Mouse (Mus musculus): ENCODE measurements around the gene Rad51.

Rad51 gene

DNA sequence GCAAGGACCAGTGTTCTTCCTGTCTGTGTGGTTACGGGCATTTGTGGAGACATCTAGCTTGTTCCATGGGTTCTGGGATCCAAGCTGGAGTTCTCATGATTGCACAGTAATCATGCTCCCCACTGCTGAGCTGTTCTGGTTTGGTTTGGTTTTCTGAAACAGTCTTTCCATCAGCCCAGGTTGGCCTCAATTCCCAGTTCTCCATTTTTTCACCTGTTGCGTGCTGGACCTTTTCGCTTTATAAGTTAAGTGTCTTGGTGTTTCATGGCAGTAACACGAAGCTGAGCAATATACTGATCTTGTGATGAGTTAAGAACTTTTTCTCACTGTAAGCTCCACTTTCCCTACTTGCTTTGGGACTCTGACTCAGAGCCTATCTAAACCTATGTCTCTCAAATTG, 51.4 kb downstream of the Rad51 start:
- no peak for DNase-seq (ENCODE audit: low read depth, low spot score)

DNA sequence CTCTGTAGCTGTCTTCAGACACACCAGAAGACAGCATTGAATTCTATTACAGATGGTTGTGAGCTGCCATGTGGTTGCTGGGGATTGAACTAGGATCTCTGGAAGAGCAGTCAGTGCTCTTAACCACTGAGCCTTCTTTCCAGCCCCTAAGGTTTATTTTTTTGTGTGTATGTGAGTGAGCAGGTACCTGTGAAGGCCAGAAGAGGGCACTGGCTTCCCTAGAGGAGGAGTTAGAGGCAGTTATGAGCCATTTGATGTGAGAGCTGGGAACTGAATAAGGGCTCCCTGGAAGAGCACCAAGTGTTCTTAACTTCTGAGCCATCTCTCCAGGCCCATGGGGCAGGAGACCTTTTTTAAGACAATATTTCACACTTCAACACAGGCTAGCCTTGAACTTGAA, 52.8 kb downstream of the Rad51 start:
- DNase-seq (ENCODE audit: low read depth, low spot score), result peak; percentile 60

DNA sequence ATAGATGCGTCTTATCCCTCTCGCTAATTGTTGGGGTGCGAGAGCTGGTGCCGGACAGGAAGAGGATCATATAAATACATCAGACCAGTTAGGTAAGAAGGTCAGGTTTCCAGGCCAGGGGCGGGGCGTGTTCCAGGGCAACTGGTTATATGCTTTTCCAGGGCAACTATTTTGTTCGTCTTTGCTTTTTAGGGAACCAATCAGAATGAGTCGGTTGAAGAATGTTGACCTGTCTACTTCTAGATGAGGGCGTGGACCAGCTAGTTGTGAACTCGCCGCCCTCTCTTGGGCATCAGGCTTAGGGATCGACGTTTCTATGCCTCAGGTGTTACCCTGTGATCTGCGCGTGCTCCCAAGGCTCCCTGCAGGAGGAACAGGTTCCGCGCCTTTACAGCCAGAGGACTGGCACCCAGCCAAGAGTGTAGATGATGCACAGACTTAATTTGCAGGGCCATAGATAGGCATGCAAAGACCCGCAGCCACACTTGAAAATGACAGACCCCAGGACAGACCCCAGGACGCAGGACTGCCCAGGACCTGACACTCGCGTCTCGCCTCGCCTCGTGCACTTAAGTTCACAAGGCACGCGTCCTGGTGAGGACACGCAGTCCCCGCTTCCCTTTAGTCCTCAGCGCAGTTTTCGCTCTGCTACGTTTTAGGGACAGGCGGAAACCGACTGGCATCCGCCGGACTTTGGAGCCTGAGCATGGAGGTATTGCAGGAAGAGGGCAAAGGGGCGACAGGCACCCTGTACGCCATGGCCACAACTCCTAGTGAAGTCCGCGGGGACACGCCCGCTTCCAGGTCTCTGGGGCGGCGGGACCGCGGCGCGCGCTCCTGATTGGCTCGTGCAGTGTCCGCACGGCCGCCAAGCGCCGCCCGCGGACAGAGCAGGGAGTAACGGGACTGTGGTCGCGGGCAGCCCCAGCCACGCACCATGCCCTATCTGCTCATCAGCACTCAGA, 54.6 kb downstream of the Rad51 start, which contains the start of gene Gchfr:
Gchfr (plus strand) TSS at position 873 of the 965 bp plus-strand sequence.
- peak; percentile 64 for DNase-seq (ENCODE audit: low read depth, low spot score)

DNA sequence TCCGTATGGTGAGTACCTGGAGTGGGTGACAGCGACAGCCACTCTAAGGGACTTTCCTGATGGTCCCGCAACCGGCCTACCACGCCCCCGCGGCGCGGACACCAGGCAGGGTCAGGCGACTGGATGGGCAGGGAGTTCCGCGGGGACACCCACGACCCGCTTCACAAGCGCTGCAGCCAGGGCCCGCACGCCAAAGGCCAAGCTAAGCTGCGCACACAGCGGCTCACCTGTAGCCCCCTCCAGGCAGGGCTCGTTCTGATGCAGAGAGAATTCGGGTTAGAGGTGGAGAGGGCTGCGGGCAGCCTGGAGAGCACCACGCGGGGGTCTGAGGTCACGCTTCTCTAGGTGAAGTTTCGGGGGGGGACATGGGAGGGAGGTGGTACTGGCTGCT, 55.3 kb downstream of the Rad51 start:
- peak; percentile 46 for DNase-seq (ENCODE audit: low read depth, low spot score)

DNA sequence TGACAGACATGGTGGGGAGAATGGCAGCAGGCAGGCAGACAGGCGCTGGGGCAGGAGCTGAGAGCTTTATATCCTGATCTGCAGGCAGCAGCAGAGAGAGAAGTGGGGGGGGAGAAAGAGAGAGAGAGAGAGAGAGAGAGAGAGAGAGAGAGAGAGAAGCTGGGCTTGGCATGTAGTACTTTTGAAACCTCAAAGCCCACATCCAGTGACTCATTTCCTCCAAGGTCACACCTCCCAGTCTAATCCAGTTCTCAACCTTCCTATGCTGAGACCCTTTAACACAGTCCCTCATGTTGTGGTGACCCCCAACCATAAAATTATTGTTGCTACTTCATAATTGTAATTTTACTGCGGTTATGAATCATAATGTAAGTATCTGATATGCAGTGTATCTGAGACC, 57.7 kb downstream of the Rad51 start:
- DNase-seq (ENCODE audit: low read depth, low spot score), result no peak

DNA sequence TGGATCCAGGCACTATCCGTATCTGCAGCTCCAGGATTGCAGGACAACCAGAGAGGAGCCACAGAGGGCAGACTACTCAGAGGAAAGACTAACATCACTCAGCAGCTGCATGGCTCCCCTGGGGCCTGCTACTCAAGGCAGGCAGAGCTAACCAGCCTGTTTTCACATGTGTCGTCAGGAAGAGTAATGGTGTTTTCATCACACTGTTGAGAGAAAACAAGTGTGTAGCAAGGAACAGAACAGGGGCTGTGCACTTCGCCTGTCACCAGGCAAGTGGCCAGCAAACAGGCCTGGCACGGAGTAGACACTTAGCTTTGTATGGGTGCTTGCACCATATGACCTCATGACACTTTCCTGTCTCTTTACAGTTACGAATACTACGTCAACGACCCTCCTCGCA, 59.0 kb downstream of the Rad51 start:
- no peak for DNase-seq (ENCODE audit: low read depth, low spot score)

DNA sequence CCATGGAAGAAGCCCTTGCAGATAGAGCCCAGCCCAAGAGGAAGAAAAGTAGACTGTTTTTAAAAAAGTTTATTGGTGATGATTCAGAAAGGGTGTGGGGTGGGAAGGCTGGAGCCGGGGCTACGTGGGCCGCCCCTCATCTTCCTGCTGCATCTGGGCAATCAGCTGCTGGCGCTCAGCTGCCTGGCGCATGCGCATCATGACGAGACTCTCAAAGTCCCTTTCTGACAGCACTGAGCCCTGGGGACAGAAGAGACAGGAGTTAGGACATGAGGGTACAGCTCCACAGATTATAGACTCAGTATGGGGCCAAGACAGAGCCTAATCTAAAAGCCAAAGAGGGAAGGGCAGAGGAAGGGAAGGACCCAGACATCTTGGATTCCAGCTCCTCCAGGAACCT, 59.9 kb downstream of the Rad51 start:
- DNase-seq (ENCODE audit: low read depth, low spot score), result no peak

DNA sequence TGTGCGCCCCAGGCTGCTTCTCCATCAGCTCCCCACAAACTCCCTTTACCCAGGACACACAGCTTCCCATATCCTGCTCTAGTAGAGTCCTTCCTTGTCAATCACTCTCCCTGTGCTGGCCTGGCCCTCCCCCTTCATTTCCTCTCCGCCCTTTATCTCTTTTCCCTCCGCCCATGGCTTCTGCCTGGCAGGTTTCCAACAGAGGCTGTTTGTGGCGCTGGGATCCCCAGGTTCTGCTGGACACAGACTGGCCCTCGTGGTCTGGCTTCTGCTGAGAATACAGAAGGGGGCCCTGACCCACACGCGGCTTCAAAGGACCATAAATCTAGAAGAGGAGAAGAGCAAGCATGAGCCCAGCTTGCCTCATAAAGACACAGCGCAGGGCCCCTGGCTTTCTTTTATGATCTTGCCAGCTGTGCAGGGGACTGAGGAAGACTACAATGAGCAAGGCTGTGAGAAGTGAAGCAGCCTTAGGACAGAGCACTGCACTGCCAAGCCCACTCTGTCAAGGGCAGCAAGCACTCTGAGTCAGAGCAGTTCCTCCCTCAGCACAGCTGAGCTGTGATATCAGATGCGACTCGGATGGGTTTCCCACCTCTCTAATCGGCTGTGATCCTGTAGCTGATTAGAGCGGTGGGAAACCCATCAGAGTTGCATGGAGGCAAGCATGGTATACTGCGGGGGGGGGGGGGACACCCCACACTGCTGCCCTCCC, 60.4 kb downstream of the Rad51 start:
- DNase-seq (ENCODE audit: low read depth, low spot score), result peak; percentile 38

DNA sequence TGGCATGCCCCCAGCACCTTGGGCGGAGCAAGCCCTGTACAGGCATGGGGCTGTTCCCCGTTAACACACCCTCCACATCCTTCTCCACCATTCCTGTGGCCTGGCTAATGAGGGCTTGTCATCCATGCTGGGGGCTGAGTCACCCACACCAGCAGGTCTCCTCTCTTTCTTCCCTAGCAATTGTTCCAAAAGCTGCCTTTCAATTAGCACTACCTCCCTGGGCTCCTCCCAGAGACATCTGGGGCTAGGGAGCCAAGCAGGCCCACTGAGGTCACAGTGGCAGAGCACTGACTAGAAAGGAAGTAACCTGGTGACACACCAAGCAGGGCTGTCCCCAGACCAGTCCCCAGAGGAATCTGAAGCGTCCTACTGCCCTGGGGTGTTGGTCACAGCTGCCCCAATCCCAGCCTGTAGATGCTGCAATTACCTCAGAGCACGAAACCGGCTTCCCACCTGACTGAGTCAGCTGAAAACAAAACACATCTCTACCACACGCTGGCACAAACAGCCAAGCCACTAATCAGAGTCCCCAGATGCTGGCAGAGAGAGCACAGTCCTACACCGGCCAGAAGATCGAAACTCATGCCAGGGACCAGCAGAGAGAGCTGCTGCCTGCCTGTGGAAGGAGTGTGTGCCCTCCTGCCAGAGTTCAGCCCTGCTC, 61.5 kb downstream of the Rad51 start, which contains the start of gene Gm14137:
Gm14137 (plus strand) TSS at position 519 of the 661 bp plus-strand sequence.
- DNase-seq (ENCODE audit: low read depth, low spot score), result no peak

DNA sequence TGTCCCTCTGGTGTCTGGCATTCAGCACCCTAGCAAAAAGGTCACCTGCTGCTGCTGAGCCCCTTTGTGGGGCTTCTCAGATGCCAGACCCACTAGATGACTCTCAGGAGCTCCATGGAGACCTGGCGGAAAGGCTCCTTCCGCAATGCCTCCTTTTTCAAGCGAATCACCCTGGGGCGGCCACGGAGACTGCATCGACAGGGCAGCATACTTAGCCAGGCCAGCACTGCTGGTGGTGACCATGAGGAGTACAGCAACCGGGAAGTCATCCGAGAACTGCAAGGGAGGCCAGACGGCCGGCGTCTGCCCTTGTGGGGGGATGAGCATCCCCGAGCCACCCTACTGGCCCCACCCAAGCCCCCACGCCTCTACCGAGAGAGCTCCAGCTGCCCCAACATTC, 62.3 kb downstream of the Rad51 start:
- DNase-seq (ENCODE audit: low read depth, low spot score), result no peak

DNA sequence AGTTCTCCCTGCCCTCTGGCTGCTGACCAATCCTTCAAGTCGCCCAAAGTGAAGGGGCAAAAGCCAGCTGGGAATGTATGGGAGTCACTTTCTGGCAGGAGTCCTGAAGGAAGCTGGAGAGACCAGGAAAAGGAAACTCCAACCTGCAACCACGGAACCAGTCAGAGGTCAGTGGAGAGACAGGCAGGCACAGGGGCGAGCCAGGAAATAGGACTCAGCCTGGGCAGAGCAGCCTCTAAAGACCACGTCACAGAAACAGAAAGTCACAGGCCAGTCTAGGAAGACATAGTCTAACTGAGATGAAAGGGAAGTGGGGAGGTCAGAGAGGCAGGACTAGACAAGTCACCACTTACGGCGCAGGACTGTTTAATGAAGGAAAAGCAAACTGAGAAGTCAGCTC, 63.0 kb downstream of the Rad51 start:
- no peak for DNase-seq (ENCODE audit: low read depth, low spot score)

DNA sequence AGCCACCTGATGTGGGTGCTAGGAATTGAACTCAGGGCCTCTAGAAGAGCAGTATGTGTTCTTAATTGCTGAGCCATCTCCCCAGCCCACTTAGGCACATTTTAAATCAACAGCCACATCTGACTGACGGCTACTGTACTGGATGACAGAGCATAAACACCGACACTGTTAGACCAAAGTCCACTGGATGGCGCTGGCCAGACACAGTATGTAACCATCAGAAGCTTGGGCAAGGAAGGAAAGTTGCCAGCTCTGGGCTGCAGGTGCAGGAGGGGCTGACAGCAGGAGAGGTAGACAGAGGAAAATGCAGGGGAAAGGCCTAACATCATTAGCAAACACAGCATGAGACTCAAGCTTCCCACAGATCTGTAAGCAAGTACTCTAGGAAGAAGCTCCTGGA, 64.2 kb downstream of the Rad51 start:
- no peak for DNase-seq (ENCODE audit: low read depth, low spot score)

DNA sequence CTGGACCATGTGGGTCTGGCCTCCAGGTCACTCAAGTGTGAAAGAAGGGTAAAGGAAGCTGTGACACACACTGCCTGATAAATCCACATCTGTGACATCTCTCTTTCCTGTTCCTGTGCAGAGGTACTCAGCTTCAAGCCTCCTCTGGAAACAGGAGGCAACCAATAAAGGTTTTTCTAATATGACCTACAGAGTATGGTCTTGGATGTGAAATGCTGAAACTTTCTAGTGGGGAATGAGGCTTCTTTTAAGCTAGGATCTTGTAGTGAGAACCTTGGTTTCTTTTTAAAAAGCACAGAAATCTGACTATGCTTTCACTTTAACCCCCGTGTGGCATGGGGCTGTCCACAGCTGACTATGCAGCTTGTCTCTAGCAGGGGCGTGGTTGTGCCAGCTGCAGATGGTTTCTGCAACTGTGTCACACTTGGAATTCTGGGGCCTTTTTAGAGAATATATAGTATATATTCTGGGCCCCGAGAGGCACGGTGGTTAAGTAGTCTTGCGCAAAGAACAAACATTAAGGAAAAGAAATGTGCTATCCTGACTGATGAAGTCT, 64.9 kb downstream of the Rad51 start:
- DNase-seq (ENCODE audit: low read depth, low spot score), result no peak

DNA sequence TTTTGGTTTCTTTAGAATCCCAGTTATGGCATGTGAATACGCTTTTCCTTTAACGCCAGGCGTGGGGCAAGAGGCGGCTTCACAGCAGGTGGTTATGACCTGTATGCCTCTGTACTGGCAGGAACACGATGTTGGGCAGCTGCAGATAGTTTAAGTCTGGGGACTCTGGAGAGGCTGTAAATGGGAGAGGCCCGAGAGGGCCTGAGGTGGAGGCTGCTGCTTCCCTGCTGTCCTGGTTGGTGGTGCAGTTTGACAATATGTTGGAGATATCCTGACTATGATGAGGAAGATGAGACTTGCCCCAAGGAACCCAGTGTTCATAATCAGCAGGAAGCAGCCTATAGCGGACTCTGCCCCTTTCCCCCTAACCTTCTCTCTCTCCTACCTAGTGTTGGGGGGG, 70.3 kb downstream of the Rad51 start:
- no peak for DNase-seq (ENCODE audit: low read depth, low spot score)

DNA sequence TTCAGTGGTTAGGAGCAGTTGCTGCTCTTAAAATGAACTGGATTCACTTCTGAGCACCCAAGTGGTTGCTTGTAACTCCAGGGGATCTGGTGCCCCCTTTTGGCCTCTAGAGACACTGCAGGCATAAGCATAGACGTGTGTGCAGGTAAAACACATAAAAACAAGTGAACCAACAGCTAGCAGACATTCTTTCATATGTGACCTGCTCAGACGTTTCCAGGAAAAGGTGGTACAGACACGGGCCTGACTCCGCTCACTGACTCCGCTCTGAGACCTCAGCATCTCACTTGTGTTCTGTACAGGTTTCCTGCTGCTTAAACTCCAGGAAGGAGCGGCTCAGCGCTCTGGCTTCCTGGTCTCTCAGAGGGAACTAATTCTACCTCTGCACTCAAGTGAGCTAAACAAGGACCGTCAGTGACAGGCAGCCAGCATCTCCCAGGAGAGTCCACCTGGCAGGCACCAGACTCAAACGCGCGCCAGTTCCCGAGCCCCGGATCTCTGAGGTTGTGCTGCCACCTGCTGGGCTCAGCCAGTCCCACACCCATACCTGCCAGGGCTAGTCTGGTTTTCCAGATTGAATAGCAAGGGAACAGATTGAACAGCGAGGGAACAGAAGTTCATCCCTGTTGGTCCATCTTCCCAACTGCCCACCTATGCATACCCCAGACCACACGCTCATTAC, 76.6 kb downstream of the Rad51 start:
- DNase-seq (ENCODE audit: low read depth, low spot score), result peak; percentile 85

DNA sequence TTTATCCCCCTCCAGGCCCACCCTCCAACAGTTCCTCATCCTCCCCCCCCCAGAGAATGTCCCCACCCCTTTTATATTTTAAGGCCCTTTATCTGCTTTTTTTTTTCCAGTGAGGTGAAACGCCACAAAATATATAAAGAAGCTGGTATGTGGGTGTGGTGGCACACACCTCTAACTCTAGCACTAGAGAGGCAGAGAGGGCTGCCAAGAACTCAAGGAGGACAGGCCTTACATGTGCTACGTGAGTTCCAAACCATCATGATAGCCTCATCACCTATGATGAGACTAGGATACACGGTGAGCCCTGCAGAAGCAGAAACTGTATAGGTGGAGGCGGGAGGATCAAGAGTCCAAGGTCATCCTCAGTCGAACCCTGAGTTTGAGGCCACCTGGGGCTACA, 78.4 kb downstream of the Rad51 start:
- DNase-seq (ENCODE audit: low read depth, low spot score), result no peak

DNA sequence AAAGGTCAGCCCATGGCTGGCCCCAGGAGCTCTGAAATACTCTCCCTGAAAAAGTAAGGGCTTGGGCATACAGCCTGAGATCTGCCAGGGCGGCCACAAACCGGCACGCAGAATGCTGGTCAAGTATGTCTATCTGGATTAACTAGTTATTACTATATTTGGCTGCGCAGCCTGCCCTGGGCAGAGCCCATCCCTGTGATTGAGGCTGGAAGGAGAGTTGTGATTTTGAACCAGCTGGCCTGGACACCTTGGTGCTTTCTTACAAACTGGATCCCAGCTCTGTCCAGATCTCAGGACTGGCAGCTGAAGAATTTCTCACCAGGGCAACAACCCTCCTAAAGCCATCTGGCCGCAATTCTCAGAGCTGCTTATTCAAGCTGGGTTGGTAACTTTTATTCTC, 81.5 kb downstream of the Rad51 start:
- DNase-seq (ENCODE audit: low read depth, low spot score), result no peak

DNA sequence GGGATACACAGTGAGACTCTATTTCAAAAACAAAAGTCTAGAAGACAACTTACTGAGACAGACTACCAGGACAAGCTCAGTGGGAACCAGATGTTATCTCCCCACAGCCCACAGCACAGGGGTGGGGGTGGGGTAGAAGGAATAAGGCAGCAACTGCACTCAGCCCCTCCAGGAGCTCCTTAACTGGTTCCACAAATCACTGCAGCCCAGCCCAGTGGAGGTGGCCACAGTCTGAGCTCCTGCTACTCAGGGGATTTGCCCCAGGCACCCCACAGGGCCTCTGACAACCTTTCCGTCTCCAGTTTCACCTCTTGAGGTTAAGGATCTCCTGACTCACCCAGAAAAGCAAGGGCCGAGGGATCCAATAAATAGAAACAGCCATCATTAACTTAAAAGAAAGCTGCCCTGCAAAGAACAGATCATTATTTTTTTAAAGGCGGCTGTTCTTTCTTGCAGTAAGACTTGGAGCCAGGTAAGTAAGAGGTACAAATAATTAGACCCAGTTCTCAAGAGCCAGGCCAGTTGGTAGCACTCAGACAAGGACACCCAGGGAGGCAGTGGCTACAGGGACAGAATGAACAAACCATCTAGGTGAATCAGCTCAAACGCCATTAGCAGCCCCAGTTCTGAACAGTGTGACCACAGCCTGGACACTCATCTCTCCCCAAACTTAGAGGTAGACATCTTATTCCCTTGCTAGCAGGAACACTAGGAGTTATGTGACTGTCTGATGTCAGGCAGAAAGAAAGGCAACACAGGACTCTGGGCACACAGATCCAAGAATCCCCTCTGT, 83.9 kb downstream of the Rad51 start:
- no peak for DNase-seq (ENCODE audit: low read depth, low spot score)
